Mouse (Mus musculus) heart, embryonic 16.5 days (tissue): ENCODE data around the gene Alkal2. TPM values are rescaled to one million over a fixed set of nuclear protein-coding genes. Genes with fewer than 3 reads are reported as not detected.
A peak's percentile ranks its signal among the peaks of the same experiment; 100 is the strongest.

Experiments
- ATAC-seq: fragments of 200-750 bp; cut with Nextera tagmentation; replicated peaks from 2 replicates; pipeline ENCODE4 v1.8.0; 2017; ENCODE audit warnings: moderate number of reproducible peaks; ENCODE audit not compliant: insufficient read depth, low FRiP score; ENCODE audit errors: extremely low read depth
- H3K27ac ChIP-seq: fragments of 300-500 bp; sonication (generic); 2 replicates; pipeline ENCODE4 v1.5.1; 2014; ENCODE audit warnings: mild to moderate bottlenecking, low read length, control low read depth, moderate library complexity
- H3K27me3 ChIP-seq: fragments of 300-500 bp; sonication (generic); 2 replicates; pipeline ENCODE4 v1.6.1; 2014; ENCODE audit warnings: low read length, mixed read lengths; ENCODE audit not compliant: control insufficient read depth, insufficient read depth
- H3K36me3 ChIP-seq: fragments of 300-500 bp; sonication (generic); 2 replicates; pipeline ENCODE4 v1.6.1; 2014; ENCODE audit not compliant: control insufficient read depth, insufficient read depth
- H3K4me1 ChIP-seq: fragments of 300-500 bp; sonication (generic); 2 replicates; pipeline ENCODE4 v1.6.1; 2014; ENCODE audit warnings: low read length, mixed read lengths; ENCODE audit not compliant: control insufficient read depth, insufficient read depth
- H3K4me2 ChIP-seq: fragments of 300-500 bp; sonication (generic); 2 replicates; pipeline ENCODE4 v1.6.1; 2014; ENCODE audit warnings: low read depth, mild to moderate bottlenecking, control low read depth, low read length
- H3K4me3 ChIP-seq: fragments of 300-500 bp; sonication (generic); 2 replicates; pipeline ENCODE4 v1.5.1; 2014; ENCODE audit warnings: mild to moderate bottlenecking, control low read depth, low read length
- H3K9ac ChIP-seq: fragments of 300-500 bp; sonication (generic); 2 replicates; pipeline ENCODE4 v1.6.1; 2014; ENCODE audit warnings: low read length, control low read depth
- H3K9me3 ChIP-seq: fragments of 300-500 bp; sonication (generic); replicated peaks from 2 replicates; pipeline ENCODE4 v1.6.1; 2016; ENCODE audit warnings: low read length; ENCODE audit not compliant: control insufficient read depth
- WGBS: fragments of 180-500 bp; shearing (Covaris S2); extraction: QIAGEN DNeasy Blood & Tissue Kit; methylation state at CpG from one replicate; pipeline ENCODE4 v1.1.7; 2014; 5-methylcytosine and 5-hydroxymethylcytosine counted together
- polyA plus RNA-seq: library from polyadenylated mRNA; unstranded; fragments of >200 nt; fragmentation: Nextera tagmentation; extraction: Ambion mirVana; gene quantifications from 2 replicates; pipeline ENCODE4 v1.2.1, GENCODE M21; 2015

The Alkal2 gene
- polyA plus RNA-seq, 1 experiment from 2014 or later: 0.12 TPM

- H3K36me3 ChIP-seq: no peaks in the 10 kb centered on the region
- no peaks in the 10 kb centered on the region for H3K9me3 ChIP-seq
- peak overlapping the region; percentile 87 for H3K4me3 ChIP-seq
- no peaks in the 10 kb centered on the region for H3K27me3 ChIP-seq
- H3K9ac ChIP-seq: peak overlapping the region; percentile 89
- 13% methylated on average over 8 of the region's 8 CpGs for WGBS
- peaks cover 10% of the 10 kb centered on the region for H3K4me1 ChIP-seq
- H3K4me2 ChIP-seq: peak overlapping the region; percentile 91
- peak; percentile 5; the same call in 1 of the 2 replicates for ATAC-seq
- H3K27ac ChIP-seq: peak overlapping the region; percentile 20
Measured at GRCm38 (mm10) chr12:30910860-30911259, 26.7 kb downstream of the Alkal2 start.

GRCm38 (mm10) chr12:30911261-30912047 is 27.3 kb downstream of the Alkal2 start, which contains the start of the genes Acp1 and Sh3yl1:
Acp1 (minus strand) TSS chr12:30911589.
Sh3yl1 (plus strand) TSS chr12:30911668.
- under 1% methylated on average over 52 of the region's 52 CpGs for WGBS
- no peaks in the 10 kb centered on the region for H3K27me3 ChIP-seq
- peak; percentile 99 for ATAC-seq
- H3K9ac ChIP-seq: peak within 1 kb of the TSS; percentile 89
- no peaks in the 10 kb centered on the region for H3K36me3 ChIP-seq
- H3K4me1 ChIP-seq: peaks cover 10% of the 10 kb centered on the region
- H3K27ac ChIP-seq: peak within 1 kb of the TSS; percentile 20
- peak within 1 kb of the TSS; percentile 98 for H3K4me2 ChIP-seq
- H3K4me3 ChIP-seq: peak within 1 kb of the TSS; percentile 87
- H3K9me3 ChIP-seq: no peaks in the 10 kb centered on the region

GRCm38 (mm10) chr12:30912048-30912381 is 27.9 kb downstream of the Alkal2 start:
- H3K27me3 ChIP-seq: no peaks in the 10 kb centered on the region
- 0% methylated on average over 19 of the region's 19 CpGs for WGBS
- no peak overlapping the region for H3K27ac ChIP-seq

GRCm38 (mm10) chr12:30912840-30913239 is 28.7 kb downstream of the Alkal2 start:
- WGBS: 62% methylated on average over 3 of the region's 3 CpGs
- peaks cover 10% of the 10 kb centered on the region for H3K4me1 ChIP-seq
- H3K4me2 ChIP-seq: peak overlapping the region; percentile 98
- no peaks in the 10 kb centered on the region for H3K9me3 ChIP-seq
- no peaks in the 10 kb centered on the region for H3K36me3 ChIP-seq
- no peak overlapping the region for H3K27ac ChIP-seq
- H3K9ac ChIP-seq: no peak overlapping the region
- ATAC-seq: no peak
- H3K27me3 ChIP-seq: no peaks in the 10 kb centered on the region
- H3K4me3 ChIP-seq: no peak overlapping the region

More at GRCm38 (mm10) chr12:30912048-30912381, 27.9 kb downstream of the Alkal2 start:
- H3K4me2 ChIP-seq: peak overlapping the region; percentile 98
- peaks cover 10% of the 10 kb centered on the region for H3K4me1 ChIP-seq
- H3K4me3 ChIP-seq: peak overlapping the region; percentile 87
- peak overlapping the region; percentile 89 for H3K9ac ChIP-seq
- no peaks in the 10 kb centered on the region for H3K9me3 ChIP-seq
- H3K36me3 ChIP-seq: no peaks in the 10 kb centered on the region
- peak; percentile 38; the same call in 1 of the 2 replicates for ATAC-seq

GRCm38 (mm10) chr12:30922401-30922800 is 38.3 kb downstream of the Alkal2 start:
- Histone ChIP-seq H3K4me3 (no peak overlapping the region), H3K36me3 (no peaks in the 10 kb centered on the region), H3K27ac (no peak overlapping the region), H3K4me1 (no peaks in the 10 kb centered on the region), H3K4me2 (no peak overlapping the region), H3K9ac (no peak overlapping the region), H3K9me3 (no peaks in the 10 kb centered on the region), H3K27me3 (no peaks in the 10 kb centered on the region)
- 69% methylated on average over 3 of the region's 3 CpGs for WGBS
- no peak for ATAC-seq

- Histone ChIP-seq H3K27me3 (no peaks in the 10 kb centered on the region), H3K9ac (no peak overlapping the region), H3K4me1 (no peaks in the 10 kb centered on the region), H3K36me3 (no peaks in the 10 kb centered on the region), H3K4me2 (no peak overlapping the region), H3K27ac (no peak overlapping the region), H3K4me3 (no peak overlapping the region), H3K9me3 (no peaks in the 10 kb centered on the region)
- WGBS: 74% methylated on average over 6 of the region's 6 CpGs
- ATAC-seq: no peak
Measured at GRCm38 (mm10) chr12:30928182-30928581, 44.1 kb downstream of the Alkal2 start.

GRCm38 (mm10) chr12:30933299-30933698 is 49.2 kb downstream of the Alkal2 start:
- Histone ChIP-seq H3K4me1 (no peaks in the 10 kb centered on the region), H3K27ac (no peak overlapping the region), H3K9ac (no peak overlapping the region), H3K4me2 (no peak overlapping the region), H3K36me3 (no peaks in the 10 kb centered on the region), H3K4me3 (no peak overlapping the region), H3K9me3 (no peaks in the 10 kb centered on the region), H3K27me3 (no peaks in the 10 kb centered on the region)
- no peak for ATAC-seq
- WGBS: 73% methylated on average over 2 of the region's 2 CpGs

- Histone ChIP-seq H3K4me3 (no peak overlapping the region), H3K9ac (no peak overlapping the region), H3K4me2 (no peak overlapping the region), H3K4me1 (no peaks in the 10 kb centered on the region), H3K27me3 (no peaks in the 10 kb centered on the region), H3K36me3 (no peaks in the 10 kb centered on the region), H3K9me3 (no peaks in the 10 kb centered on the region), H3K27ac (no peak overlapping the region)
- 81% methylated on average over 2 of the region's 2 CpGs for WGBS
- ATAC-seq: no peak
Measured at GRCm38 (mm10) chr12:30936899-30937298, 52.8 kb downstream of the Alkal2 start.
